Mouse (Mus musculus) cortical plate, adult 2 months (tissue): ENCODE results near the gene Upk2.

Experiments
- CTCF ChIP-seq: fragments of 200-500 bp; IDR thresholded peaks from 2 replicates; pipeline ENCODE4 v1.5.1; 2011; ENCODE audit warnings: mild to moderate bottlenecking, control low read depth, low read length; ENCODE audit not compliant: insufficient read depth; ENCODE audit errors: extremely low read depth
- POLR2A ChIP-seq: fragments of 200-500 bp; IDR thresholded peaks from 2 replicates; pipeline ENCODE4 v1.6.1; 2011; ENCODE audit warnings: mild to moderate bottlenecking, low read length, control low read depth; ENCODE audit not compliant: insufficient read depth; ENCODE audit errors: extremely low read depth

- TF ChIP-seq CTCF: no peak
- TF ChIP-seq POLR2A: no peak
Measured at GRCm38 (mm10) chr9:44482112-44482511, 27.3 kb upstream of the Upk2 start.
